Mouse (Mus musculus) layer of hippocampus, adult 18-20 months (tissue): Measurements from ENCODE around the gene Rnf4. TPM values are rescaled to one million over a fixed set of nuclear protein-coding genes. Genes with fewer than 3 reads are reported as not detected.

Experiments
- DNase-seq, 2 experiments: peaks; one replicate each; pipeline ENCODE4 v3.0.0; 2022; ENCODE audit warnings: low spot score in 2 of 2
- total RNA-seq, 2 experiments: library from RNA; stranded (reverse); gene quantifications; 2 replicates each; pipeline ENCODE4 v1.2.3; 2021

Gene Rnf4
- total RNA-seq, 2 experiments from 2014 or later = 76.8 to 82.1 TPM

- DNase-seq = no peak
Measured at GRCm38 (mm10) chr5:34335539-34336096, 471 bp upstream of the Rnf4 start.

DNA sequence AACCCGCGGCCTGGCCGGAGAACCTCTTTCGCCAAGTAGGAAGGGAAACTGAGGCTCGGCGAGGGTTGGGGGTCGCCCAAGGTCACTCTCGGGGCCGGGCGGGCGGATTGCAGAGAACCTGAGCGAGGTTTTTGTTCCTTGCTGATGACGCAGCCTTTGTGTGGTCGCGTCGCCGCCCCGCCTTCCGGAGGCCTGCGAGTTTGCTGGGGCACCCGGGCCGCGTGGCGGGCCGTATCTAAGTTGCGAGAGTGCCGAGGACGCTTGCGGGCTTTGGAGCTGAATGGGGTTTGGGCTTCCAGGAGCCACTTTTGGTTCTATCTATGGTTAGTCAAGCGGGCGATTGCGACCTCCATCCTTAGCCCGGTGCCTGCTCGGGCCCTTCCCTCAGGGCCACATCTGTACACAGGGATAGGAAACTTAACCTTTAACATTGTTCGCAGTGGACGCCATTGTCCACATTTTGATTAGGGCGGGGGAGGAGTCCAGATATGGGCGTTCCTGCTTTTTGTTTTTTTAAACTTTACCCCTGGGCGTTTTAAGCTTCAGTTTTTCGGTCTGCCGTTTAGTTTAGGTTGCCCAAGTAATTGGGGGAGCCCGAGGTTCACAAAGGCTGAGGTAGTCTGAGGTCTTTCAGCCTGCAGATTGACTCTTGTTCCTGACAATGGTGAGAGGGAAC is 824 bp downstream of the Rnf4 start:
- peak; percentile 7 to 17 for DNase-seq

DNA sequence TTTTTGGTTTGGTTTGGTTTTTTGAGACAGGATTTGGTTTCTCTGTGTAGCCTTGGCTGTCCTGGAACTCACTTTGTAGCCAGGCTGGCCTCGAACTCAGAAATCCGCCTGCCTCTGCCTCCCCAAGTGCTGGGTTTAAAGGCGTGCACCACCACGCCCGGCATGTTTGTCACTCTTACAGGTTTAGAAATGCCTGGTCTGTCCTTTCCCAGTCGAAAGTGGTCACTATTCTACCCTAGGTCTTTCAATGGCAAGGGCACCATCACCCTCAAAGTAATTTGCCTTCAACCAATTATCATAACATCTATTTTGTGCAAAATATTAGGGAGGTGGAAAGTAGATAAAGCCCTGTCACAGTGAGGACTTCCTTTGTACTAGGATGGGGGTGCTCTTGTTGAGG is 4.2 kb downstream of the Rnf4 start:
- DNase-seq = no peak

- no peak for DNase-seq
Measured at GRCm38 (mm10) chr5:34352084-34352631, 16.1 kb downstream of the Rnf4 start.

DNA sequence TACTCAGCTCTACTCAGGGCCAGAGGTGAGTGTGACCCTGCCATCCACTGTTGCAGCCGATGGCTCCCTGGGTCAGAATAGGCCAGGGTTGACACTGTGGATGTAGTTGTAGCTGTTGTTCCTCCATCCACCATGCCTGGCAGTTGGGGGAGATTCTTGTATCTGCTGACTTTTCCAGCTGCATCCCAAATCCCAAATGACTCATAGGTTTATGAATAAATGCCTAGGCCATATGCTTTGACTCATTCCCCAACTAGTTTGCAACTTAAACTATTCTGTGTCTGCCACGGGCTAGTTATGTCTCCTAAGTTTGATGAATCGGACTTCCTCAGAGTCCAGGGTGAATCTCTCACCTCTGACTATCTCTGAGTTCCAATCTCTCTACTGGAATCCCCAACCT is 24.2 kb downstream of the Rnf4 start:
- no peak for DNase-seq

DNA sequence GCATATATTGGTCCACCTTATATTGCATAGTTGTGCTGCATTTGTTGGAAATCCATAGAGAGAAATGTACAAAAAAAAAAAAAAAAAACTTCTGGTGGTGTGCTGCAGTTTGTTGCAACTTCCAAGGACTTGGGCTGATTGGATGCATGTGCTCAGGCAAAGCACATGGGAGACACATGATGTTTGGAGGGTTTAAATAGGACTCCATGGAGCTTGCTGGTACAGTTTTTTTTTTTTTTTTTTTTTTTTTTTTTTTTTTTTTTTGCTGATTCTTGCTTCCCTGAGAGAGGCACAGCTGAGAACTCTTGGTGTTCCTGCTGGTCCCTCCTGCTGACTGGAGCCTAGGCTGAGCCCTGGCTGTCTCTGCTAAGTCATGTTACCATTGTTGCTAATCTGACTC is 27.0 kb downstream of the Rnf4 start:
- no peak for DNase-seq

- peak in 1 of 2 experiments; percentile 7 for DNase-seq
Measured at GRCm38 (mm10) chr5:34368551-34369290, 32.6 kb downstream of the Rnf4 start.

- DNase-seq = peak; percentile 97 to 98
Measured at GRCm38 (mm10) chr5:34369341-34370021, 33.4 kb downstream of the Rnf4 start, which contains the start of gene Fam193a. Fam193a (plus strand) TSS chr5:34369933.

GRCm38 (mm10) chr5:34370022-34370823 is 34.1 kb downstream of the Rnf4 start:
- peak in 1 of 2 experiments; percentile 27 for DNase-seq

DNA sequence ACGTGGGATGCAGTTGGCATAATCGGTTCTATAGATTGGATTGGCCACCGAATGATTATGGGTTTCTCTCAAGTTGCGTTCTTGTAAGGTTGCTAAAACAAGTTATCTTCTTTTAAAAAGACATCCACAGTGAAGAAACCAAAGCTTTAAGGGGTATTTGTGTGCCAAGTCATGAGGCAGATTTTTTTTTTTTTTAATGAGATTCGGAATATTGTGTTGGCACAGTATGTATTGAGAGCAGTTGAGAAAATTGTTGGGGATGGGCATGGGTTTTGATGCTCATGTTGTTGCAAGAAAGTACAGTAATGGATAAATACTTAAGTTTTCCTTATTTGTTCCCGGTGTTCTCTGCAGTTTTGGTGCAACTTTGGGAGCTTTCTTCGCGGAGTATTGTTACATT is 34.8 kb downstream of the Rnf4 start:
- DNase-seq = no peak

GRCm38 (mm10) chr5:34372141-34372540 is 36.1 kb downstream of the Rnf4 start:
- DNase-seq = no peak

DNA sequence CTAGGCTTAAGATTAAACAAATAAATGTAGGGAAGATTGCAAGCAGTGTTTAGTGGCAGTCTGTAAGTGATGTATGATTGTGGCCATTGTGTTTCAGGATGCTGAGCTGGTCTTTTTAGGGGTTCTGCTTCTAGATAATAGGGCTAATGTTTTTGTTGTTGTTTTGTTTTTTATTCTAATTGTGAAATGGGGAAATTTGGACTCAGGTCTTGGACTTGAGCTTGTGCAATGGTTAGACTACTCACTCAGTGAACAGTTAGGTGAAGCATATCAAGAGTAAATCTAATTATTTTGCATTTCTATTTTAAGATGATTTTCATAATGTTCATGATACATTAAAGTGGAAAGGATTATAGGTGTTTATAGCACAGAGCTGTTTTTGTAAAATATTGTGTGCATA is 36.5 kb downstream of the Rnf4 start:
- DNase-seq = no peak

- DNase-seq = no peak
Measured at GRCm38 (mm10) chr5:34378787-34379186, 42.7 kb downstream of the Rnf4 start.

DNA sequence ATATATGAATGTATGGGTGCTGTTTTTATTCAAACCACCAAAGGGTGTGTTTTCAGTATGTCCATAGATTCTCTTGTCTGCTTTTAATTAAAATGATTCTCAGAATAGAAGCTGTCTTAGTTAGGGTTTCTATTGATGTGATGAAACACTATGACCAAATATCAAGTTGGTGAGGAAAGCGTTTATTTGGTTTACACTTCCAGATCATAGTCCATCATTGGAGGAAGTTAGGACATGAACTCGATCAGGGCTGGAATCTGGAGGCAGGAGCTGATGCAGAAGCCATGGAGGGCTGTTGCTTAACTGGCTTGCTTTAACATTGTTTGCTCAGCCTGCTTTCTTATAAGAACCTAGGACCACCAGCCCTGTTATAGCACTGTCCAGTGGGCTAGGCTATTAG is 45.6 kb downstream of the Rnf4 start:
- no peak for DNase-seq

- DNase-seq = no peak
Measured at GRCm38 (mm10) chr5:34385616-34386015, 49.5 kb downstream of the Rnf4 start.

GRCm38 (mm10) chr5:34386744-34387143 is 50.7 kb downstream of the Rnf4 start:
- DNase-seq = no peak

DNA sequence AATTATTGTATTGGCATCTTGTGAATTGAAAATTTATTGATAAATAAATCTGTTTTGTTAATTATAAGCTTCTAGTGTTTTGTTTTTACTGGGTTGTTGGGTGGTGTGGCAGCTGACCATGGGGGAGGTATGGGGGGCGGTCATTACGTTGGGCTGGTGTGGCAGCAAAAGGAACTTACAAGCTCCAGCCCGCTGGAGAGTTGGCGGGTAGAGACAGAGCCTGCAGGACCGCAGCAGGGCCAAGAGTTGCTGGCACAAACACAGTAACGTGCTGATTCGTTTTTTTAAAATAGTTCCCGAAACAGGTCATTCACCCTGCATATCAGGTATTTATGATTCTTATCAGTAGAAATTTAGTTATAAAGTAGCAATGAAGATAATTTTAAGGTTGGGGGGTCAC is 57.2 kb downstream of the Rnf4 start:
- no peak for DNase-seq

- DNase-seq = no peak
Measured at GRCm38 (mm10) chr5:34395347-34395746, 59.3 kb downstream of the Rnf4 start.

GRCm38 (mm10) chr5:34395850-34396540 is 59.9 kb downstream of the Rnf4 start:
- peak in 1 of 2 experiments; percentile 37 for DNase-seq

DNA sequence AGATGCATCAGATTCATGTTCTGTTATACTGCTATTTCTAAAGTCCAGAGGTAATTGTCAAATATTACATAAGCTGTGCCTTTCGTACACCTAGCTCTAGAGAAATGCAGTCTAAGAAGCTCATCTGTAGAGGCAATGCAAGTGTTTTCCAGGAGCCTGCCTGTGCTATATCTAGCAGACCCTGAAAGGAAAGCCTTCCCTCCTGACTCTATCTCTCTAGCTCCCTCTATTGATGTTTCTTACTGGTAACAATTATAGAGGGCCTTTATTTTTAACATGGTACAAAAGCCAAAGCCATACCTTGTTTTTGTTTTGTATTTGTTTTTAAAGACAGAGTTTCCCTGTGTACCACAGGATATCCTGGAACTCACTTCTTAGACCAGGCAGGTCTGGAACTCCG is 61.8 kb downstream of the Rnf4 start:
- no peak for DNase-seq
